Mouse (Mus musculus) frontal cortex, postnatal 14 days (tissue): Measurements from ENCODE around the gene Pih1h3b.

Experiments used
- DNase-seq, 2 experiments: peaks; one replicate each; pipeline ENCODE4 v3.0.0; 2022; ENCODE audit warnings: low spot score in 2 of 2

The Pih1h3b gene

DNA sequence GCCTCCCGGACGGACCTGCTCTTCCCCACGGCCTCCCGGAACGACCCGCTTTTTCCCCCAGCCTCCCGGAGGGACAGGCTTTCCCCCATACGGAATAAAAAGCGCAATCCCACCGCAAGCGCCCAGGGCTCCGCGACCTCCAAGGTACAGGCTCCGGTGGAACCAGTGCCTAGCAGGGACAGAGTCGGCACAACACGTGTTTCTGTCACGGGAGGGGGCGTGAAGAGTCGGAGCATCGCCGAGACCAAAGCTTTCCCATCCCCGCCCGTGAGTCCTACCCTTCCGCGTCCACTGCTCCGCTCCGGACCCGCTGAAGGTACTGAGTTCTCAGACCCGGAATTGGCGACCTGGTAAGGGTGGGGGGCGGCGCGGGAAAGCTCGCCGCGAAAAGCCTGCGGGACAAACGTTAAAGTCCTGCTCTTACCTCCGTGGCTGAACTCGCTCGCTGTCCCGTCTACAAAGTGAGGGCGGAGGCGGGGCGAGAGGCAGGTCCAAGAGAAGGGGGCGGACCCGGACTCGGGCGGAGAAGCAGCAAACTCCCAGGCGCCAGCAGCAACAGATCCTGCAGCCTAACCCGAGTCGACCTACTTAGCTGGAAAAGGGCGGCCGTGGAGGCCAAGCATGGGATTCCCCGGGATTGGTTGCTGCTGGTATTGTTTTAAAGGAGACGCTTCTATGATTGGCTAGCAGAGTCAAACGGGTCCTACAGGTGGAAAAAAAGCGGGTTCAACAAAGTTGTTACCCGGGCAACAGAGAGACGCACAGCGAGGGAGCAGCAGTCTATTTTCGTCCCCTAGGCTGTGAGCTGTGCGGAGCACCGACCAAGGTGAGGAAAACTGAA, at the start of gene Pih1h3b, which contains the start of gene Nup62cl:
Pih1h3b (plus strand) TSS at position 745 of the 841 bp plus-strand sequence.
Nup62cl (minus strand) TSS at position 578 of the 841 bp plus-strand sequence.
- DNase-seq: peak in 1 of 2 experiments; percentile 5

DNA sequence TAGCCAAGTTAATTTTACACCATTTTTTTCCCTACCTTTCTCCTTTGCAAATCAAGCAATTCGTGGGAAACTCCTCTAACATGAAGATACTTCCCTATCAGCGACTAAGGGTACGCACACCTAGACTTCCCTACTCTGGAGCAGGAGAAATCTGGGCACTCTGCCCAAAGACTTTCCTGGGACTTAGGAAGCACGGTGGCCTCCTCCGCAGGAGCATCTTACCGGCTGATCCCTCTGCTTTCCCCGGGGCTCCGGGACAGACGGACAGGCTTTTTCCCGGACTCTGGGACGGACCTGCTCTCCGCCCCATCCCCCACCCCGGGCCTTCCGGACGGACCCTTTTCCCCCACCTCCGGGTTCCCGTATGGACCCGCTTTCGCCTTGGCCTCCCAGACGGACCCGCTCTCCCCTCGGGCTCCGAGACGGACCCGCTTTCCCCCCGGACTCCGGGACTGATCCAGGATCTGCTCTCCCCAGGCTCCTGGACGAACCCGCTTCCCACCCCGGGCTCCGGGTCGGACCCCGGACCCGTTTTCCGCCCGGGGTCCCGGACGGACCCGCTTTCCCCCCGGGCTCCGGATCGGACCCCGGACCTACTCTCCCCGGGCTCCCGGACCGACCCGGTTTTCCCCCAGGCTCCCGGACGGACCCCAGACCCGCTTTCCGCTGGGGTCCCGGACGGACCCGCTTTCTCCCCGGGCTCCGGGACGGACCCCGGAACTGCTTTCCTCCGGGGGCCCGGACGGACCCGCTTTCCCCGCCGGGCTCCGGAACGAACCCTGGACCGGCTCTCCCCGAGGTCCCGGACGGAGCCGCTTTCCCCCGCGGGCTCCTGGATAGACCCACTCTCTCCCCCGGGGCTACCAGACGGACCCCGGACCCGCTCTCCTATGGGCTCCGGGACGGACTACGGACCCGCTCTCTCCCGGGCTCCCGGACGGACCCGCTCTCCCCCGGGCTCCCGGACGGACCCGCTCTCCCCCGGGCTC, 1.5 kb upstream of the Pih1h3b start:
- DNase-seq: no peak

DNA sequence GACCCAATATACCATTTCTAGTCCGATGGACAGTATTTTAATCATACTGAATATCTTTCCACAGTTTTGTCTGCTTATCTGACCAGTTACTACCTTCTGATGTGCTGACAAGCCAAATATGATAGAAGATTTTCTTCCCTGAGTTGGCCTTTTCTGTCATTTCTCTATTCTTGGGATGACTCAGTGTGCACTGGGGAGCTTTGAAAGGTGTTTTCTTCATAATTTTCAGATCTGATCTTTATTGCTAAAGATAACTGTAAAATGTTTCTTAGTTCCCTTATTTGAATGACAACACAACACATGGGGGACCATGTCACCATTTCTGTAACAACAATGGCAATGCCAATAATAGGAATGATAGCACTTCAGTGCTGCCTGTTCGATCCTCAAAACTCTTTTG, 19.9 kb downstream of the Pih1h3b start:
- no peak for DNase-seq

DNA sequence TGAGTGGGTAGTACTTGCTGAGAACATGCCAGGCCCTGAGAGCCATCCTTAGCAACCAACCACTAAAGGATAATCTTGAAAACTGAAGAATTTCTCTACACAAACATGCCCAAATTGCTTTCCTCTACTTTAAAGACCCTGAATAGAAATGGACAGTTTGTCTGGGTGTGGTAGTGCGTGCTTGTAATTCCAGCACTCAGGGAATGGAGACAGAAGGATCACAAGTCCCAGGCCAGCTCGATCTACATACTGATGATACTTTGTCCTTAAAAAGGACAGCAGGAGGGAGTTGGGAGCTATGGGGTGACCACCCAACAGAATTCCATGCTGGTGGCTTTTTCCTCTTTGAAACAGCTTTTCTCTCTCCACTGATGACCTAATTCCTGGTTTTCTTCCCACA, 31.4 kb downstream of the Pih1h3b start:
- no peak for DNase-seq
